Mouse (Mus musculus): ENCODE results near the gene Epc2.

Gene Epc2

DNA sequence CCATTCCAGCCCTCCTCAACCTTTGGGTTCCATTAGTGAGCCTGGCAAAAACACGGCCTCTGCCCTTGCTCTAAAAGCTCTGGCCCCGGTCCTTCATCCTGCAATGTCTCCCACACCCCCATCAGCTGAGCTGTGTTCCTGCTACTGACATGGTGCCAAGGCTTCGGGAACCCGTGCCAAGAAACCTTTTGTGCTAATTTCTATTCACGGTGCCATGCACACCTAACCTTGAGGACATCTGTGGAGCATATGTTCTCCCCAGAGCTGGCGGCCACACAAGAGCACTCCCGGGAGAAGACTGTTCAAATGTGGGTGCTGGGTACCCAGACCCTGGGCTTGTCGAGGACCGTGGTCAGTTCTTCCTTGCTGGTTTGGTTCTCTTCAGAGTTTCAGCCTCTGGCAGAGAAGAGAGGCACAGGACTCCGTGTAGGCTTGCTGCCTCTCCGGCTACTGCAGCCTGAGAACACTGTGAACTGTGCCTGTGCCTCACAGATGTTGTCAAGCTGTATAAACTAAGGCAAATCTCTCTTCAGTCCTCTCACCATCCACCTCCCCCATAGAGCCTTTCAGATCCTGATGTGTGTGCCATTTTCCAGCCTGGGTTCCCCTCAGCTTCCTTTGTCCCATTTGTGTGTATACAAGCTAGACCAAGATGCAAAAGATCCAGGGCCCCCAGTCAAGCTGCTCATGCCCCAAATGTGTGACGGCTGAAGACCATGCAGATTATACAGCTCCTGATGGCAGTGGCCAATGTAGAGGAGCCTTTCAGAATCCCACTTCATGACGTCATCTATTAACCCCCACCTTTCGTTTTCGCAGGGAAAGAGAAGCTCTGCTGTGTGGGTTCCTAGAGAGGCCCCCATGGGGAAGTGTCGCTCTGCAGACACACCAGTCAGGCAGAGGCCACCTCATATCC, 118.8 kb downstream of the Epc2 start:
- DNase-seq (ENCODE audit: low read depth, low spot score): no peak

- no peak for DNase-seq (ENCODE audit: low read depth, low spot score)
These were observed 119.5 kb downstream of the Epc2 start for GRCm38 (mm10) chr2:49570778-49571101.

- DNase-seq (ENCODE audit: low read depth, low spot score): no peak
These were observed 120.1 kb downstream of the Epc2 start for GRCm38 (mm10) chr2:49571159-49571920.

- no peak for DNase-seq (ENCODE audit: low read depth, low spot score)
These were observed 120.9 kb downstream of the Epc2 start for GRCm38 (mm10) chr2:49572111-49572642.

DNA sequence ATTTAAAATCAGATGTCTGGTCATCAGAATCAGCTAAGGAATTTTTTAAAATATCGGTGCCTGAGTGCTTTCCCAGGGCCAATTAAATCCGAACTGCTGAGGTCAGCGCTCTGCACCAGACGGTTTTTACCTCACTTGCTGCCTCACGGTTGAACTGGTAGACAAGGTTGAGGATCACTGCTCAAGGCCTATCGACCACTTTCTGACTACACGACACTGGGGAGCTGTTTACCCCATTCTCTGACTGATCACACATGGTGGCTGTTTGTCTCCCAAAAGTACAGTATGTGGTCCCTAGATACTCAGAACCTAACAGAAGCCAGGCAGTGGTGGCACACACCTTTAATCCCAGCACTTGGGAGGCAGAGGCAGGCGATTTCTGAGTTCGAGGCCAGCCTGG, 121.4 kb downstream of the Epc2 start:
- no peak for DNase-seq (ENCODE audit: low read depth, low spot score)

DNA sequence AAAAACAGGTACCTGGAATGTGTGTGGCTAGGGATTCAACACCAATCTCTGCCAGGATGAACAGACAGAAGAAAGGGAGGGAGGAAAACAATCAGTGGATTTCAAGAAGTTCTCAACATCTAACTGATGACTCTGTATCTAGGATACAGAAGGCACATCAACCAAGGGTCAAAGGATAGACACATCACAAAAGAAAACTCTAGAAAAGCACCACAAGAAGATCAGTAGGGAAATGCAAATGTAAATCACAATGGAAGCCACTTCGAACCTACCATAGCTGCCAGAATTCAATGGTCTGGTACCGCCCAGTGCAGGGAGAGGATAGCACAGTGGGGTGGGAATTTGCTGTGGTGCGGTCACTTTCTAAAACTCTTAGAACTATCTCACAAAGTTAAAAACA, 122.0 kb downstream of the Epc2 start:
- DNase-seq (ENCODE audit: low read depth, low spot score): no peak

- no peak for DNase-seq (ENCODE audit: low read depth, low spot score)
These were observed 129.3 kb downstream of the Epc2 start for GRCm38 (mm10) chr2:49580585-49580984.

- no peak for DNase-seq (ENCODE audit: low read depth, low spot score)
These were observed 131.3 kb downstream of the Epc2 start for GRCm38 (mm10) chr2:49582546-49582945.

DNA sequence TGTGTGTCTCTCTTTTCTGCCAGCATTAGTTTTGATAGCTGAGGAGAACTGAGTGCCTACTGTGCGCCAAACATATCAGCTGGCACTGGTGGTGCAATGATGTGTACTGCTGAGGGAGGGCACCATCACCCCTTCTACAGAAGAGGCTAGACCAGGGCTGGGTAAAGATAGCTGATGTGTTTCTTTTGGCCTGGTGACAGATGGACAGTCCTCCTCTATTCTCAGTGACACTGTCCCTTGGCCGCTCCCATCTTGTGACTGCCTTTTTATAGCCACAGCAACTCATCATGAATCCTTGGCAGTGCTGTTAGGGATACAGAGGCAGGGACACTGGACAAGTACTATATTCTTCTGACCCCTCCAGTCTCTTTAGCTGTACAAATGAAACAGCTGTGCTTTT, 132.0 kb downstream of the Epc2 start:
- no peak for DNase-seq (ENCODE audit: low read depth, low spot score)

GRCm38 (mm10) chr2:49590450-49590849, 139.2 kb downstream of the Epc2 start:
- no peak for DNase-seq (ENCODE audit: low read depth, low spot score)

GRCm38 (mm10) chr2:49592926-49593325, 141.6 kb downstream of the Epc2 start:
- no peak for DNase-seq (ENCODE audit: low read depth, low spot score)

- DNase-seq (ENCODE audit: low read depth, low spot score): no peak
These were observed 143.6 kb downstream of the Epc2 start for GRCm38 (mm10) chr2:49594886-49595285.

DNA sequence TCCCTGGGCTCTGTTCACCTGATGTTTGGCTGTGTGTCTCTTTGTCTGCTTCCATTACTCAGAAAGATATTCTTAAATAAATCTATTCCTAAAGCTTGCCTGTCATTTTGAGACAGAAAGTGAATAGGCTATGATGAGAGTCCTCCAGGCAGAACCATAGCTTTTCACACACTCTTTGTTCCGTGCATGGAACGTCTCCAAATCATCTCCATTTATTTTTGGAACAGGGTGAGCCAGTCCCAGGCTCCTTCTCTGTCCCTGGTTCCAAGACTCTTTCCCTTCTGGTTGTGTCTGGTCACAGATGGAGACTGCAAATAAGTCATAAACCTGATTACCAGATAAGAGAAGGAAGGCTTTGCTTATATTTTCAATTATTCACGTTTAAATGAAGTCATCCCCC, 145.0 kb downstream of the Epc2 start:
- DNase-seq (ENCODE audit: low read depth, low spot score): no peak

DNA sequence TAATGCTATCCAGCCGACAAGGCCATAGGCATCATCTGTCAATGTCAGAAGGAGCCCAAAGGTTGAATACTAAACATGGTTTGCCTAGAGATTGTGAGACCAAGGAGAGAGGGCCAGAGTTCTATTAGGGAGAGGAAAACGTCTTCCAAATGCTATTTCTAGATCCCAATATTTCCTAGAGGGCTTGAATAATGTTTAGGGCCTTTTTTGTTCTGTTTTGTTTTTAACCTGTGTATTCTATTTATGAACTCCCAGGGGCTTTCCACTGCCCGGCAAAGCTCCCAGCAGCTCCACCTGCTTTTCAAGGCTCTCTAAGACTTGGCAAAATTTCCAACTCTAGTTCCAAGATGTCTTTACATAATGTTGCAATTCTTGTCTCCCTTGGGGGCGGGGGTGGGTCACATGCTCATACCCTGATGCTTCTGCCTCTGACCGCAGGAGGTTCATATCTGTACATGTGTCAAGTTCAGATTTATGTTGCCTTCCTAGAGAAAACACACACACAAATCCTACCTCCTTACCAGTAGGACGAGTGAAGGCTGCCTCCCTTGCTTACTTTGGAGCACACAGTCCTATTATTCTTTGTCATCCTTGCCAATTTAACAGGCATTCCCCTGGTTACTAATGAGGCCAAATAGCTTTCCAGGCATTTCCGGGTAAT, 148.9 kb downstream of the Epc2 start:
- DNase-seq (ENCODE audit: low read depth, low spot score): no peak

All from c-Kit-negative CD71-positive TER-119-positive erythroid progenitor cells, embryonic 14.5 days (primary cell).